Mouse (Mus musculus) ovary, postnatal 36 days (tissue): ENCODE data around the gene Tmem158.

Experiments used
- DNase-seq: peaks from one replicate; pipeline ENCODE4 v3.0.0; 2022; ENCODE audit warnings: low spot score, mixed read lengths

Tmem158 gene

DNA sequence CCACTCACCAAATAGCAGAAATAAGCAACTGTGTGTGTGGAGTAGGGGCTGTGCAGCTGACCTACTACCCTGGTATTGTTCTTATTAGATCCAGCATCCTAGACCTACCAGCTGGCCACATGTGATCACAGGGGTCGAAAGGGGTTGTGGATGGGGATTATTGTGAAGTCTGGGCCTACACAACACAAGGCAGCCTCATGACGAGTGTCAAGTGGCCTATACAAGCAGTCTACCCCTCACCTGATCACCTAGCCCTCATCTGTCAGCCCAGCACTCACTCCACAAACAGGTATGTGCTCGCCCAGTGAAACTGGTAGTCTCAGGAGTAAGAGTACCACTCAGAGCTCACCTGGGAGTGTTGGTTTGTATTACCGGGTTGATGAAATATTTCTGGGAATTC, 15.4 kb downstream of the Tmem158 start:
- no peak for DNase-seq

DNA sequence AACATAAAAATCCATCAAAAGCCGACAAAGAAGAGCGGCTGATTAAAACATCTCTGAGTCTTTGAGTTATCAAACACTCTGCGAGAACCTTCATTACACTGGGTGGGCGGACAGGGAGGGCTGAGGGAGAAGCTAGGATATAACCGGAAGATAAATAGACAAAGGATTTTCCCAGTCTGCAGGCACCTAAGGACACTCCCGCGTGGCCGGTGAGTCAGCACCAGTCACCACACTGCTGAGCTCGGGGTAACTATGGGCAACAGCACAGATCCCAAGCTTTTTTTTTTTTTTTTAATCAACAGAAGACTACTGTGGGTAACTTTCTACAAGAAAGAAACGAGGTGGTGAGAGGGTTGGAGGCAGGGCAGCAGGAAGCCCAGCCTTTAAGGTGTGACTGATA, 16.6 kb downstream of the Tmem158 start:
- no peak for DNase-seq

DNA sequence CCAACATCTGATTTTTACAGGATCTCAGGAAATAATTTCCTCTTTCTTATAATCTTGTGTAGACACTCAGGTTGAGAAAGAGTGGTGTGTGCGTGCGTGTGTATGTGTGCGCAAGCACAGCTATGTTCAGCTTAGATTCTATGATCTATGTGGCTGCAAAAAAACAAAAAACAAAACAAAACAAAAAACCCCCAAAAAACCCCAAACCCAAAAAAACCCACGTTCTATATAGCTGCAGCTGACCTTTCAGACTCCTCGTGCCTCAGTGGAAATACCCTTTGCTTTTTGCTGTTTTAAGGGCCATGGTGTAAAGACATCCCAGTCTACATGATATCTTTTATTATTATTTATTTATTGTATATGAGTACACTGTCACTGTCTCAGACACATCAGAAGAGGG, 19.4 kb downstream of the Tmem158 start:
- DNase-seq: no peak

DNA sequence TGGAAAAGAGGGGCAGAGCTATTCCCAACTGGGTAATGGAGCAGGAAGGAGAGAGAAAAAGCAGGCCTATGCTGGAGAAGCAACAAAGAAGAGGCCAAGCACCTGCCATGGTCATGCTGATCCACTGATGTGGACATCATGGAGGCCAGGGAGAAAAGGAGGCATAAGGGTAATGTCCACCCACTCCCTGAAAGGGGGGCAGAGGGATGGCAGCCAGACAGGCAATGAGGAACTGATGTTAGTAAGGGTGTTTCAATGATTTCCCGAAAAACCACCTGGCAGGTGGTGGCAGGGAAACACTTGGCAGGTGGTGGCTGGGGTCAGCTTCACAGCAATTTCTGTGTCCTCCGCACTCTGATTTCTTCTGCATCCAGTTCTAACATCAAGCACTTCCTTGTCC, 19.8 kb downstream of the Tmem158 start:
- no peak for DNase-seq

DNA sequence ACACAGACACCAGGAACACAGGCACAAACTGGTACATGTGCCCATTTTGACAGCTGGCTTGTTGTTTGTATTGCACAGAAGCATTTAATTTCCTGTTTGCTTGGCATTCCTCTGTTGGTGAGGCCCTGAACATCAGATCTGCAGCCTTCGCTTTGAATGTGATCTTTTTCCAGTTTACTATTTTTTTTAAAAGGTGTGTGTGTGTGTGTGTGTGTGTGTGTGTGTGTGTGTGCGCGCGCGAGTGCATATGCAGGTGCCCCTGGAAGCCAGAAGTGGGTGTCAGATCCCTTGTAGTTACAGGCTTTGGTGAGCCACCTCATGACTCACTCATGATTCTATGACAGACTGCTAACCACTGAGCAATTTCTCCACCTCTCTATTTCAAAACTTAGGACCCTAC, 20.3 kb downstream of the Tmem158 start:
- DNase-seq: no peak

DNA sequence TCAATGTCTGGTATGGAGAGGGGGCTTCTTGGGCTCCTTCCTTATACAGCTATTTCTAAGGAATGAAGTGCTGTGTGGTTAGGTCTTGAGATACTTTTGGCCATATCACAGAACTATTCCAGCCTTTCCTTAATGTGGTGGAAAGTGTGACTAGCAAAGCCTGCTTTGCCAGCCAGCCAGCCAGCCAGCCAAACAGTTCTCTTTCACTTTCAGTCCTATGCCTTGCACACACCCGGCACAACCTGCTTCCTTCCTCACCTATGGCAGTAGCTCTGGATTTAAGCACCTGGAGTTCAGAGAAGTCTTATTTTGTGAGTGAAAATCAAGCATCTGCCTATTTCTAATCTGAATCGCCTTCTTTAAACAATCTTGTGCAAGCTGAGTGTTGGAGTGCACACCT, 20.9 kb downstream of the Tmem158 start:
- DNase-seq: no peak

DNA sequence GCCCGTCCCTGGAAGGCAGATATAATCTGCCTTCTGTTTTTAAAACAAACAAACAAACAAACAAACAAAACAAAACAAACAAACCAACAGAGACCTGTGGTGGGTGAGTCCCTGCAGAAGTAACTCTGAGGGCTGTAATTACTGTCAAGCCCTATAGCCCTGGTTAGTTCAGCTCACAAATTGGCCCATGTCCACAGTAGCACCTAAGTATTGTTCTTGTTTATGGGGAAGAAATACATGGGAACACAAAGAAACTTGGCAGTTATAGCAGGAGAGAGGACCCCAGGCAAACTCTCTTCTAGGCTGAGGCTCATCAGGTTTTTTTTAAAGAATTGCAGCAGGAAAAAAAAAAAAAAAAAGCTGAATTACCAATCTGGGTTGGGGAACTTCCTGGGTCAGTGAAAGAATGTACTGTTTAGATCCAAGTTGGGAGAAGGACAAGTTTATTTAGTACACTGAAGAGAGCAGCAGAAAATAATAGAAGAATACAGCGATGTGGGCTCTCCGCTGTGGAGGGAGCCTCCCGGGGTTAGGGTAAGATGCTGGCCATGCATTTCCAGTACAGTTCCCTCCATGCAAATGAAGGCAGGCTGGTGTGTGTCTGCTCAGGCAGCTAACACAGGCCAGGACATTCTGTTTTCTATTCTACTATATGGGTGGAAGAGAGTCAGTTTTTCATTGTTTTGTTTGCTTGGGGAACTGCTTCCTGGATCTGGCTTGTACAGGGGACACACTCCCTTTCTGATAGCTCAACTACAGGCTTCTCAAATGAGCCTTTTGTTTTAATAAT, 22.1 kb downstream of the Tmem158 start:
- DNase-seq: no peak

DNA sequence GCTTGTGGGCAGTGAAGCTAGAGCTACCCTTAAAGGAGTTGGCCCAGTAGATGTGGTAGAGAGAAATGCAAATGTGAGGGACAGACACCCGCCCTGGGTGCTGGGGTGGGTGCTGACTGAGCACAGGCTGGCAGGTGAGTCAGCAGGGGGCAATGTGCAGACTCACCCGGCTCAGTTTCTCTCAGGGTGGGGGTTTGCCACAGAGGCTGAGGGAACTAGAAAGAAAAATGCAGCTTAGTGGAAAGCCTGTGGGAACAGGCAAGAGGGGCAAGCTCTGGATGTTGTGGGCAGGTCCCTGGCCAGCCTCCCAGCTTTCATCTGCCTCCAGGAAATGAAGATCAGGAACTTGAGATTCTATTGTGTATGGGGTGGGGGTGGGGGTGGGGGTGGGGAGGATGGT, 22.8 kb downstream of the Tmem158 start:
- peak; percentile 41 for DNase-seq

DNA sequence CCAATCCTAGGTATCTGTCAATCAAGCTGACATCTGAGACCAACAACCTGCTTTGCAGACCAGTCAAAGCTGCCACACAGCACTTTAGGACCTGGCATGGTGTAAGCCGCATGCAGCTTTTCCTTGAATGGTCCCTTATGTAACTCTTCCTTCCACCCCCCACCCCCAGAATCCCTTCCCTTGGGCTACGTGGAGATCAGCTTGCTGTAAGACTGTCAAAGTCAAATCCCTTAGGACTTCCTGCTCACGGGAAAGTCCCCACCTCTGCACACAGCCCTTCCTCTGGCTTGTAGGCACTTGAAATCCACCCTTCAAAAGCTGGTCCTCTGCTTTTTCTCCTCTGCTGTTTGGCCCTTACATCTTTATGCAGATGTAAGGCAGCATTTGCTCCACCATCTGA, 24.9 kb downstream of the Tmem158 start:
- no peak for DNase-seq

DNA sequence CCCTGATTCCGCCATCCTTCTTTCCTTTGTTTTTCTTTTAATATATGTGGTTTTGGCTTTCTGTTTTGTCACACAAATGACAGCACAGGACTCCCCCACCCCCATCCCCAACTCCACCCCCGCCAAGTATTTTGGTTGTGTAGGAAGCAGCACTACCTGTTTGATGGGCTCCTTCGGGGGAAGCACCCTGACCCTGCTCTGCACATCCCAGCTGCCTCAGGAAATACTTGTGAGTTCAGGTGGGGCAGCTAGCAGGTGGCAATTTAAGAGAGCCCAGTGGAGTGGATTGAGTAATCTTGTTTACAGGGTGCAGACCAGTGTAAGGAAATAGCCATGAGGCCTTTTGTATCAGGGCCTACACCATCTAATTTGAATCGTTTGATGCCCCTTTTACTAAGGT, 30.7 kb downstream of the Tmem158 start:
- no peak for DNase-seq

DNA sequence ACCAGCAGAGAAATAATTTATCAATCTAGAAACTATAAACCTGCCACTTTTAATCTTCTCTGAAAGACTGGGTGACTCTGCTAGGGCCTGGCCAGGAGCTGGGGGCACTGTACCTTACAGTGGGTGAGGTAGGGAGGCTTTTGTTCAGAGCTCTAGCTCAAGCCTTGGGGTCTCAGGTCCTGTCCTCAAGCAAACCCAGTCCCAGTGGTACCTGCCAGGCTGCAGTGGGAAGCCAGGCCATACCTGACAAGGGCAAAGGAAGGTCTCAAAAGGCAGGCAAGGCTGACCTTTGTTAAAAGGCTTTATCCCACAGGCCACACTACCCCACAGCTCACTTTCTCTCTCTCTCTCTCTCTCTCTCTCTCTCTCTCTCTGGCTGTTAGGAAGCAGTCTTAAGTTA, 31.9 kb downstream of the Tmem158 start:
- no peak for DNase-seq

DNA sequence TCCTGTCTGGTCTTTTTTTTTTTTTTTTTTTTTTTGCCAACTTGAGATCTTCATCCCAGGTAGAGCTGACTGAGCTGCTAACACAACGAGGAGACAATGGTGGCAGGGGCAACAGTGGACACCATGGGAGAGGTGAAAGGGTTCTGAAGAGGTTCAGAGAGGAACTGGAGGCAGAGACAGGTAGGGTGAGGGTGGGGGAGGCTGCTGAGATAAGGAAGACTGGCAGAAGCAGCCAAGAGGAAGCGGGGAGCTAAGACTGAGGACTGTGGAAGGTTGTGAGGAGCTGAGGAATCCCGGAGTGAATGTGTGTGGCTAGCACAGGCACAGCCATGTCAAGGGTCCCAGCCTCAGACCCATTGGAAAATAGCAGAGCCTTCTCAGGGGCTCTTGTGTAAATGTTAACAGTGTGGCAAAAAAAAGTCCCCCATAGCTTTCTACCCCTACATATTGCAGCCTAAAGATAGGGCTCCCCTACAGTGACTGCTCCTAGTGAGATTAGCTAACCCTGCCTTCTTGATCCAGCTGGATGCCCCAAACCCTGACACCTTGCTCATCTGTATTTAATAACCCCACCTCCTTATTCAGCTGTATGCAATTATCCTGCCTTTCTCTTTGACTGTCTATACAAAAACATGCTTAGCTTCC, 33.3 kb downstream of the Tmem158 start:
- DNase-seq: no peak

DNA sequence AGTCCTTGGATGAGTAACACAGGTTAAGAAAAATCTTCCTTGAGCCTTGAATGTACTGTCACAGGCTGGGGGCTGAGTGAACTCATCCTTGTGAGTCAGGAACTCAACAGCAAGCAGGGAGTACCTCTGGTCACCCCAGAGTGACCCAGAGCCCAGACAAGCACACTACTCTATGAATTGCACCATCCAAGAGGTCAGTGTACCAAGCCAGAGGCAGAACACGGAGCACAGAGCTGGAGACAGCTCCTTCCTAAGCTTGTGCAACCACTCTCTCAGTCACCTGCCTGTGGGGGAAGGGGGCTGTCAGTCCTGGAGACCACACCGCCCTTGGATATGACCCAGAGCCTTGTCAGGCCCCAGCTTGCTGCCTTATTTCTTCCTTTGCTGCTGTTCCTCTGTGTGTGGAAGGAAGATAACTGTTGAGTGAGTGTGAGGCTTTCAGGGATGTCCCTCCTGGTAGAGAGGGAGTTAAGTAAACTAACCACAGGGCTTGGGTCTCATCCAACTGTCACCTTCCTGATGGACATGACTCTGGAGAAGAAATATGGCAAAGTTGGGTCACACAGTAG, 35.6 kb downstream of the Tmem158 start:
- DNase-seq: no peak

DNA sequence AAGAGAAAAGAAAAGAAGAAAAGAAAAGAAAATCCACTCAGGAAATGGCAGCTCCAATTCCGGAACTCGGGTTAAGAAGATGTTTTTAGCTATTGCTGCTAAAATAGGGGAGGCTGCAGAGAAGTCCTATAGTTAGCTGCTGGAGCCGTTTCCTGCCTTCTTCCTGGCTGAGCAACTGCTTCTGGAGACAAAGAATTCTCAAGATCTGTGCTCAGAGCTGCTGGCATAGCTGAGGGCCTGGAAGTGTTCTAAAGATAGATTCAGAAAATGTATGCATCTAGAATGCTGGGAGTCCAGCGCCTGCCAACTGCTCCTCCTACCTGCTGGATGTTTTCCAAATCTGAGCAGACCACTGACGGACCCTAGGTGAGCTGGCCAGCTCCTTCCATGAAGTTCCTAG, 40.7 kb downstream of the Tmem158 start:
- DNase-seq: no peak

DNA sequence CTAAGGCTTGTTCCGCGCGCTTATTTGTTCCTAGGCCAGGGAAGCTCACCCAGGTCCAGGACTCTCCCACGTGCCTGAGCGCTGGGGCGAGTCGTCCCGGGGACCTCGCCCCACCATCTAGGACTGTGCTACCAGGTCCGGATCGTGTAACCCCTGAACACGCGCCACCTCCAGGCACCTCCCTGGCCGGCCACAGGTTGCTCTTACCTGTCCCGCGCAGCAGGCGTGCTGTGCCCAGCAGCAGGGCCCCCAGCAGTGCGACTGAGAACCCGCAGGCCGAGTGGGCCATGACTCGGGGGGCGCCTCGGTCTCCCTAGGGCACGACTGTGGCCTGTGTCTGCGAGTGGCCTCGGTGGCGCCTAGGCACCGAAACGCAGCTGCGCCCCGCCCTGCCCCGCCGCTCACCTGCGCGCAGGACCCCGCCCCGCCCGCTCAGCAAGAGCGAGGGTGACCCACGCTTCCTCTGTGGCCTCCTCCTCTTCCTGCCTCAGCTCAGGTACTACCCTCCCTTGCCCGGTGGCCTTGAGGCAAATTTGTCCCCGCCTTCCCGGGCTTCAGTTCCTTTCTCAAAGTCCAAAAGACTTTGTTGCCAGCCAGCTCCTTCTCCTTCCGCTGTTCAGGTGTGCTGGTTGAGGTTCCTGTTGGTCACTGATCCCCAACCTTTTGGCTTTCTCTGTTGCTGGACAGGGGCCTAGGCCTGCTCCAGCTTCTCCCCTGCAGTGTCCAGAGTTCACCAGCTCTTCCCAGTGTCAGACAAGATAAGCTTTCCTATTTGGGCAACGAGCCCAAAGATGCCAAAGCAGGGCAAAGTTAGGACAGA, 44.7 kb downstream of the Tmem158 start, which contains the start of gene Cdcp1:
Gene Cdcp1 (minus strand): TSS at position 418 of the 820 bp plus-strand sequence.
- DNase-seq: peak; percentile 34

DNA sequence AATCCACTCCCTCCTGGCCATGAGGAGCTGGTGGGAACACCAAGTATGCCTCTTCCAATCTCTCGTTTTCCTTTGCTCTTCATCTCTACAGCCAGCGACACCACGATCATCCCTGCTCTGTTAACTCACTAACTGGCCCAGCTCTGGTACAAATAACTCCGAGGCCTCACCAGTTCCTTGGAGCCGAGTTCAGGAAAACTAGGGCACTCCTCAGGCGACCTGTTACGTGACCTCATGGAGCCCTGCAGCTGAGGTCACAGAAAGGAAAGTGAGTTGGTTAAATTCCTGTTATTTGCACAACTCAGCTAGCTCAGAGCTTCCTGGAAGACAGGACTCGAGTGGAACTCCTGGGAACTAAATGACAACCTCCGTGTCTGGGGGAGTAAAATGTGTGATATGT, 47.2 kb downstream of the Tmem158 start:
- no peak for DNase-seq
